Mouse (Mus musculus) lung, embryonic 15.5 days (tissue): ENCODE results near the gene Ppp1r13b. TPM values are rescaled to one million over a fixed set of nuclear protein-coding genes. Genes with fewer than 3 reads are reported as not detected.
A peak's percentile ranks its signal among the peaks of the same experiment; 100 is the strongest.

Experiments
- ATAC-seq: fragments of 200-750 bp; cut with Nextera tagmentation; 2 replicates; pipeline ENCODE4 v1.8.0; 2017; ENCODE audit warnings: moderate number of reproducible peaks, borderline replicate concordance; ENCODE audit not compliant: low FRiP score, low TSS enrichment; ENCODE audit errors: extremely low read depth
- H3K27ac ChIP-seq: fragments of 300-500 bp; sonication (generic); 2 replicates; pipeline ENCODE4 v1.5.1; 2015; ENCODE audit warnings: moderate library complexity, mild to moderate bottlenecking, inconsistent platforms
- H3K27me3 ChIP-seq: fragments of 300-500 bp; sonication (generic); 2 replicates; pipeline ENCODE4 v1.6.1; 2015; ENCODE audit warnings: inconsistent platforms
- H3K36me3 ChIP-seq: fragments of 300-500 bp; sonication (generic); 2 replicates; pipeline ENCODE4 v1.6.1; 2015; ENCODE audit warnings: inconsistent platforms
- H3K4me1 ChIP-seq: fragments of 300-500 bp; sonication (generic); 2 replicates; pipeline ENCODE4 v1.6.1; 2015; ENCODE audit warnings: inconsistent platforms
- H3K4me2 ChIP-seq: fragments of 300-500 bp; sonication (generic); 2 replicates; pipeline ENCODE4 v1.6.1; 2015; ENCODE audit warnings: inconsistent platforms, mild to moderate bottlenecking, moderate library complexity
- H3K4me3 ChIP-seq: fragments of 300-500 bp; sonication (generic); 2 replicates; pipeline ENCODE4 v1.5.1; 2015; ENCODE audit warnings: mild to moderate bottlenecking, inconsistent platforms
- H3K9ac ChIP-seq: fragments of 300-500 bp; sonication (generic); 2 replicates; pipeline ENCODE4 v1.6.1; 2015; ENCODE audit warnings: inconsistent platforms
- H3K9me3 ChIP-seq: fragments of 300-500 bp; sonication (generic); 2 replicates; pipeline ENCODE4 v1.6.1; 2016; ENCODE audit warnings: inconsistent platforms
- WGBS: fragments of 180-500 bp; shearing (Covaris S2); methylation state at CpG from one replicate; pipeline ENCODE4 v1.1.7; 2015; 5-methylcytosine and 5-hydroxymethylcytosine counted together
- polyA plus RNA-seq: library from polyadenylated mRNA; unstranded; fragments of >200 nt; fragmentation: Nextera tagmentation; extraction: Ambion mirVana; gene quantifications from 2 replicates; pipeline ENCODE4 v1.2.1, GENCODE M21; 2015

Ppp1r13b gene
- polyA plus RNA-seq, 1 experiment from 2014 or later, result 25.6 TPM

- Histone ChIP-seq H3K4me1 (no peaks in the 10 kb centered on the region), H3K27ac (no peak overlapping the region), H3K9ac (no peak overlapping the region), H3K36me3 (peaks cover 62% of the 10 kb centered on the region), H3K4me3 (no peak overlapping the region), H3K9me3 (no peaks in the 10 kb centered on the region), H3K27me3 (no peaks in the 10 kb centered on the region), H3K4me2 (no peak overlapping the region)
- ATAC-seq, result no peak
- 71% methylated on average over 15 of the region's 15 CpGs for WGBS
These were observed 65.1 kb downstream of the Ppp1r13b start for GRCm38 (mm10) chr12:111842565-111843433.

- H3K27me3 ChIP-seq, result no peaks in the 10 kb centered on the region
- H3K4me2 ChIP-seq, result no peak overlapping the region
- H3K9me3 ChIP-seq, result no peaks in the 10 kb centered on the region
- H3K36me3 ChIP-seq, result peaks cover 97% of the 10 kb centered on the region
- ATAC-seq, result no peak
- 87% methylated on average over 10 of the region's 10 CpGs for WGBS
- no peaks in the 10 kb centered on the region for H3K4me1 ChIP-seq
- no peak overlapping the region for H3K4me3 ChIP-seq
- no peak overlapping the region for H3K9ac ChIP-seq
- no peak overlapping the region for H3K27ac ChIP-seq
These were observed 74.5 kb downstream of the Ppp1r13b start for GRCm38 (mm10) chr12:111833457-111833856.

GRCm38 (mm10) chr12:111832643-111833042, 75.3 kb downstream of the Ppp1r13b start:
- Histone ChIP-seq H3K27ac (no peak overlapping the region), H3K4me1 (no peaks in the 10 kb centered on the region), H3K9ac (no peak overlapping the region), H3K27me3 (no peaks in the 10 kb centered on the region), H3K9me3 (no peaks in the 10 kb centered on the region), H3K4me3 (no peak overlapping the region), H3K36me3 (peaks cover 98% of the 10 kb centered on the region), H3K4me2 (no peak overlapping the region)
- WGBS, result 82% methylated on average over 5 of the region's 5 CpGs
- no peak for ATAC-seq

- H3K9ac ChIP-seq, result no peak overlapping the region
- no peak overlapping the region for H3K27ac ChIP-seq
- H3K4me1 ChIP-seq, result no peaks in the 10 kb centered on the region
- H3K4me3 ChIP-seq, result no peak overlapping the region
- H3K36me3 ChIP-seq, result peaks cover 98% of the 10 kb centered on the region
- no peaks in the 10 kb centered on the region for H3K9me3 ChIP-seq
- H3K4me2 ChIP-seq, result no peak overlapping the region
- ATAC-seq, result no peak
- H3K27me3 ChIP-seq, result no peaks in the 10 kb centered on the region
- 84% methylated on average over 10 of the region's 10 CpGs for WGBS
These were observed 77.5 kb downstream of the Ppp1r13b start for GRCm38 (mm10) chr12:111830375-111830774.

- Histone ChIP-seq H3K9me3 (no peaks in the 10 kb centered on the region), H3K4me1 (no peaks in the 10 kb centered on the region), H3K4me3 (no peak overlapping the region), H3K27me3 (no peaks in the 10 kb centered on the region), H3K36me3 (peaks cover 98% of the 10 kb centered on the region), H3K9ac (no peak overlapping the region), H3K27ac (no peak overlapping the region), H3K4me2 (no peak overlapping the region)
- no peak for ATAC-seq
- WGBS, result 89% methylated on average over 9 of the region's 9 CpGs
These were observed 78.0 kb downstream of the Ppp1r13b start for GRCm38 (mm10) chr12:111829954-111830353.

- no peak for ATAC-seq
- no peak overlapping the region for H3K27ac ChIP-seq
- H3K9ac ChIP-seq, result no peak overlapping the region
- H3K4me3 ChIP-seq, result no peak overlapping the region
- 85% methylated on average over 5 of the region's 5 CpGs for WGBS
- H3K27me3 ChIP-seq, result no peaks in the 10 kb centered on the region
- H3K4me1 ChIP-seq, result no peaks in the 10 kb centered on the region
- H3K9me3 ChIP-seq, result no peaks in the 10 kb centered on the region
- peaks cover 98% of the 10 kb centered on the region for H3K36me3 ChIP-seq
- no peak overlapping the region for H3K4me2 ChIP-seq
These were observed 78.5 kb downstream of the Ppp1r13b start for GRCm38 (mm10) chr12:111829447-111829846.

- Histone ChIP-seq H3K9ac (no peak overlapping the region), H3K4me2 (no peak overlapping the region), H3K9me3 (no peaks in the 10 kb centered on the region), H3K27me3 (no peaks in the 10 kb centered on the region), H3K36me3 (peaks cover 94% of the 10 kb centered on the region), H3K27ac (no peak overlapping the region), H3K4me3 (no peak overlapping the region), H3K4me1 (no peaks in the 10 kb centered on the region)
- ATAC-seq, result no peak
- WGBS, result 90% methylated on average over 12 of the region's 12 CpGs
These were observed 80.4 kb downstream of the Ppp1r13b start for GRCm38 (mm10) chr12:111827556-111827955.

- H3K4me2 ChIP-seq, result no peak overlapping the region
- H3K36me3 ChIP-seq, result peaks cover 39% of the 10 kb centered on the region
- H3K27me3 ChIP-seq, result no peaks in the 10 kb centered on the region
- ATAC-seq, result no peak
- H3K4me3 ChIP-seq, result no peak overlapping the region
- no peaks in the 10 kb centered on the region for H3K9me3 ChIP-seq
- peaks cover 16% of the 10 kb centered on the region for H3K4me1 ChIP-seq
- no peak overlapping the region for H3K9ac ChIP-seq
- WGBS, result 67% methylated on average over 4 of the region's 4 CpGs
- no peak overlapping the region for H3K27ac ChIP-seq
These were observed 86.0 kb downstream of the Ppp1r13b start for GRCm38 (mm10) chr12:111821931-111822330.

DNA sequence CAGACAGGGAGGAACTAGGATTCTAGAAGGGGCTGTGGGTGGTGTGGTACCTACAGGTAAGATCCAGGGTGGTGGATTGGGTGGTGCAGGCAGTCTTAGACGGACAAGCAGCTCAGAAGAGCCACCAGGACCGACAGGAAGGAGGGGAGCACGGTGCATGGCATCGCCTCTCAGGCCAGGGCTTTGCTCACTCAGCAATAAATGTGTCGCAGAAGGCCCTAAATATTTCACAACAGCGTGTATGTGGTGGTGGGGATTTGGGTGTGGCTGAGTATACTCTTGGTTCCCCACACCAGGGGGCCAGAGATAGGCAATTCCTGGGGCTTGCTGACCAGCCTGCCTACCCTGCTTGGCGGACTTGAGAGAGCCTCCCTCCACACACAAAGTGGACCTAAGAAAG, 87.2 kb downstream of the Ppp1r13b start:
- no peak overlapping the region for H3K4me2 ChIP-seq
- no peaks in the 10 kb centered on the region for H3K27me3 ChIP-seq
- no peak overlapping the region for H3K4me3 ChIP-seq
- no peak overlapping the region for H3K9ac ChIP-seq
- H3K36me3 ChIP-seq, result peaks cover 27% of the 10 kb centered on the region
- H3K9me3 ChIP-seq, result no peaks in the 10 kb centered on the region
- no peak for ATAC-seq
- 77% methylated on average over 7 of the region's 7 CpGs for WGBS
- H3K27ac ChIP-seq, result no peak overlapping the region
- peaks cover 28% of the 10 kb centered on the region for H3K4me1 ChIP-seq

DNA sequence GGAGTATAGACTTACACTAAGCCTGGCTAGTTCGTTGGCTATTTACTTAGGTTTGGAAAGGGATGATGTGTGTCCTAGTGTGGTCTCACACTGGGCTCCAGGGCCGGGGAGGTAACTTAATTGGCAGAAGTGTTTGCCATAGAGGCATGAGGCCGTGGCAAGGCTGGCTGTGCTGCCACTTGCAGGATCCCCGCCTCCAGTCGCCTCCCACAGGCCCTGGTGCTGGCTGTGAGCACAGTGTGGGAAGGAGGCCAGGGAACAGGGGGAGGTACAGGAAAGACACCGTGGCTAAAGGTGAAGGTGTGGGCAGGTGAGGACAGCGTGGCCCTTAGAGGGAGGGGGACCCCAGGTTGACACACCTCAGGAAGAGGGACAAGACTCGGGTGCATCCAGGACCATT, 88.0 kb downstream of the Ppp1r13b start:
- H3K4me1 ChIP-seq, result peaks cover 36% of the 10 kb centered on the region
- no peaks in the 10 kb centered on the region for H3K27me3 ChIP-seq
- H3K9me3 ChIP-seq, result no peaks in the 10 kb centered on the region

GRCm38 (mm10) chr12:111817991-111818390, 89.9 kb downstream of the Ppp1r13b start:
- Histone ChIP-seq H3K27me3 (no peaks in the 10 kb centered on the region), H3K36me3 (no peaks in the 10 kb centered on the region), H3K4me3 (no peak overlapping the region), H3K4me2 (no peak overlapping the region), H3K27ac (no peak overlapping the region), H3K4me1 (peaks cover 40% of the 10 kb centered on the region), H3K9me3 (no peaks in the 10 kb centered on the region), H3K9ac (no peak overlapping the region)
- no peak for ATAC-seq
- WGBS, result 86% methylated on average over 8 of the region's 8 CpGs

More for the DNA sequence above, 88.0 kb downstream of the Ppp1r13b start:
- 68% methylated on average over 8 of the region's 8 CpGs for WGBS
- Histone ChIP-seq H3K27ac (no peak overlapping the region), H3K36me3 (peaks cover 19% of the 10 kb centered on the region), H3K4me3 (no peak overlapping the region), H3K4me2 (no peak overlapping the region), H3K9ac (no peak overlapping the region)
- ATAC-seq, result no peak

GRCm38 (mm10) chr12:111816967-111817366, 90.9 kb downstream of the Ppp1r13b start:
- H3K27me3 ChIP-seq, result no peaks in the 10 kb centered on the region
- H3K4me2 ChIP-seq, result peak overlapping the region; percentile 83
- no peak overlapping the region; the same call in 1 of the 2 replicates for H3K4me3 ChIP-seq
- H3K27ac ChIP-seq, result no peak overlapping the region
- no peak for ATAC-seq
- H3K36me3 ChIP-seq, result no peaks in the 10 kb centered on the region
- no peak overlapping the region for H3K9ac ChIP-seq
- 37% methylated on average over 9 of the region's 9 CpGs for WGBS
- peaks cover 47% of the 10 kb centered on the region for H3K4me1 ChIP-seq
- no peaks in the 10 kb centered on the region for H3K9me3 ChIP-seq
